Mouse (Mus musculus): ENCODE data around the gene Vps4a.

- TF ChIP-seq CTCF (IDR thresholded peaks at IDR 0.05; ENCODE audit: borderline replicate concordance, insufficient read depth, low read depth, low read length) (no peak), POLR2A (IDR thresholded peaks at IDR 0.05; ENCODE audit: borderline replicate concordance, insufficient read depth, low read length) (no peak)
These were observed 43.1 kb downstream of the Vps4a start for GRCm38 (mm10) chr8:107074128-107074527.
